Mouse (Mus musculus): ENCODE measurements around the gene Abca2. TPM values are rescaled to one million over a fixed set of nuclear protein-coding genes. Genes with fewer than 3 reads are reported as not detected.
"Not testable (repeated sequence)": the region's sequence is repeated elsewhere in the genome, so short reads cannot be mapped to it uniquely, and the experiment has no call there.

The Abca2 gene
- polyA plus RNA-seq, 1 experiment from 2014 or later = 5.9 TPM

GRCm38 (mm10) chr2:25402377-25402971, 26.0 kb upstream of the Abca2 start:
- ATAC-seq (ENCODE audit: insufficient number of reproducible peaks, low FRiP score, low TSS enrichment, low read depth) = 0 out of 2 replicates have a peak, but pooled peaks have one; percentile 5
- Histone ChIP-seq H3K9me3 (no peaks in the 10 kb centered on the region), H3K4me3 (peak overlapping the region; percentile 64), H3K36me3 (no peaks in the 10 kb centered on the region), H3K4me1 (peaks cover 21% of the 10 kb centered on the region), H3K9ac (no peak overlapping the region), H3K27ac (no peak overlapping the region), H3K27me3 (peaks cover 96% of the 10 kb centered on the region), H3K4me2 (peak overlapping the region; percentile 82)
- under 1% methylated on average over 13 of the region's 13 CpGs for WGBS

- WGBS = 1% methylated on average over 53 of the region's 54 CpGs
- H3K4me2 ChIP-seq = peak overlapping the region; percentile 82
- H3K27me3 ChIP-seq = peaks cover 93% of the 10 kb centered on the region
- H3K27ac ChIP-seq = no peak overlapping the region
- peak overlapping the region; percentile 55 for H3K9ac ChIP-seq
- H3K4me1 ChIP-seq = peaks cover 21% of the 10 kb centered on the region
- H3K9me3 ChIP-seq = no peaks in the 10 kb centered on the region
- no peaks in the 10 kb centered on the region for H3K36me3 ChIP-seq
- ATAC-seq (ENCODE audit: insufficient number of reproducible peaks, low FRiP score, low TSS enrichment, low read depth) = 0 out of 2 replicates have a peak, but pooled peaks have one; percentile 25
- H3K4me3 ChIP-seq = peak overlapping the region; percentile 64
Measured at GRCm38 (mm10) chr2:25402972-25403601, 25.4 kb upstream of the Abca2 start.

GRCm38 (mm10) chr2:25403994-25404393, 24.5 kb upstream of the Abca2 start:
- Histone ChIP-seq H3K4me3 (peak overlapping the region; percentile 64; the same call in 1 of the 2 replicates), H3K36me3 (0 out of 2 replicates have a peak, but pooled peaks cover 6% of the 10 kb centered on the region), H3K9ac (no peak overlapping the region), H3K4me2 (peak overlapping the region; percentile 82; the same call in 1 of the 2 replicates), H3K27ac (no peak overlapping the region), H3K27me3 (peaks cover 88% of the 10 kb centered on the region), H3K9me3 (no peaks in the 10 kb centered on the region), H3K4me1 (peaks cover 21% of the 10 kb centered on the region)
- no peak for ATAC-seq (ENCODE audit: insufficient number of reproducible peaks, low FRiP score, low TSS enrichment, low read depth)
- WGBS = 78% methylated on average over 4 of the region's 4 CpGs

- H3K27me3 ChIP-seq = peaks cover 43% of the 10 kb centered on the region
- ATAC-seq (ENCODE audit: insufficient number of reproducible peaks, low FRiP score, low TSS enrichment, low read depth) = no peak
- H3K27ac ChIP-seq = no peak overlapping the region
- no peaks in the 10 kb centered on the region for H3K9me3 ChIP-seq
- H3K4me2 ChIP-seq = no peak overlapping the region
- H3K4me1 ChIP-seq = no peaks in the 10 kb centered on the region
- 81% methylated on average over 10 of the region's 10 CpGs for WGBS
- no peak overlapping the region for H3K4me3 ChIP-seq
- peaks cover 12% of the 10 kb centered on the region; the same call in 1 of the 2 replicates for H3K36me3 ChIP-seq
- no peak overlapping the region for H3K9ac ChIP-seq
Measured at GRCm38 (mm10) chr2:25408908-25409307, 19.6 kb upstream of the Abca2 start.

- peaks cover 12% of the 10 kb centered on the region; the same call in 1 of the 2 replicates for H3K36me3 ChIP-seq
- not testable (repeated sequence) for H3K27ac ChIP-seq; ATAC-seq (ENCODE audit: insufficient number of reproducible peaks, low FRiP score, low TSS enrichment, low read depth); H3K27me3 ChIP-seq; H3K4me1 ChIP-seq; H3K4me3 ChIP-seq; H3K4me2 ChIP-seq; H3K9me3 ChIP-seq; H3K9ac ChIP-seq
Measured at GRCm38 (mm10) chr2:25413436-25413835, 15.1 kb upstream of the Abca2 start.

- Histone ChIP-seq H3K27me3 (0 out of 2 replicates have a peak, but pooled peaks cover 3% of the 10 kb centered on the region), H3K27ac (no peak overlapping the region), H3K9ac (no peak overlapping the region), H3K4me3 (no peak overlapping the region), H3K4me1 (no peaks in the 10 kb centered on the region), H3K9me3 (no peaks in the 10 kb centered on the region), H3K4me2 (no peak overlapping the region), H3K36me3 (no peaks in the 10 kb centered on the region)
- no peak for ATAC-seq (ENCODE audit: insufficient number of reproducible peaks, low FRiP score, low TSS enrichment, low read depth)
- WGBS = 34% methylated on average over 3 of the region's 3 CpGs
Measured at GRCm38 (mm10) chr2:25417426-25417825, 11.1 kb upstream of the Abca2 start.

- ATAC-seq (ENCODE audit: insufficient number of reproducible peaks, low FRiP score, low TSS enrichment, low read depth) = no peak
- no peaks in the 10 kb centered on the region for H3K4me1 ChIP-seq
- no peak overlapping the region for H3K4me3 ChIP-seq
- no peak overlapping the region for H3K4me2 ChIP-seq
- peaks cover 43% of the 10 kb centered on the region for H3K27me3 ChIP-seq
- H3K9me3 ChIP-seq = no peaks in the 10 kb centered on the region
- H3K27ac ChIP-seq = no peak overlapping the region
- H3K9ac ChIP-seq = no peak overlapping the region
- 19% methylated on average over 3 of the region's 3 CpGs for WGBS
- H3K36me3 ChIP-seq = no peaks in the 10 kb centered on the region
Measured at GRCm38 (mm10) chr2:25421896-25422295, 6.6 kb upstream of the Abca2 start.

- Histone ChIP-seq H3K4me2 (no peak within 1 kb of the TSS), H3K9me3 (no peaks in the 10 kb centered on the region), H3K9ac (no peak within 1 kb of the TSS), H3K36me3 (no peaks in the 10 kb centered on the region), H3K4me3 (no peak within 1 kb of the TSS), H3K27ac (no peak within 1 kb of the TSS), H3K4me1 (no peaks in the 10 kb centered on the region), H3K27me3 (peaks cover 43% of the 10 kb centered on the region)
- 62% methylated on average over 17 of the region's 17 CpGs for WGBS
- no peak for ATAC-seq (ENCODE audit: insufficient number of reproducible peaks, low FRiP score, low TSS enrichment, low read depth)
Measured at GRCm38 (mm10) chr2:25422587-25423410, 5.7 kb upstream of the Abca2 start, which contains the start of gene Fut7. Gene Fut7, plus strand, starts transcription at chr2:25423267.

- H3K4me1 ChIP-seq = no peaks in the 10 kb centered on the region
- no peak overlapping the region for H3K4me3 ChIP-seq
- H3K27ac ChIP-seq = no peak overlapping the region
- no peak for ATAC-seq (ENCODE audit: insufficient number of reproducible peaks, low FRiP score, low TSS enrichment, low read depth)
- H3K36me3 ChIP-seq = no peaks in the 10 kb centered on the region
- 53% methylated on average over 1 of the region's 1 CpGs for WGBS
- H3K27me3 ChIP-seq = peaks cover 43% of the 10 kb centered on the region
- no peaks in the 10 kb centered on the region for H3K9me3 ChIP-seq
- no peak overlapping the region for H3K4me2 ChIP-seq
- no peak overlapping the region for H3K9ac ChIP-seq
Measured at GRCm38 (mm10) chr2:25423626-25424025, 4.9 kb upstream of the Abca2 start.

GRCm38 (mm10) chr2:25425481-25425880, 3.0 kb upstream of the Abca2 start:
- no peak overlapping the region for H3K4me2 ChIP-seq
- H3K27ac ChIP-seq = no peak overlapping the region
- H3K9me3 ChIP-seq = no peaks in the 10 kb centered on the region
- no peaks in the 10 kb centered on the region for H3K36me3 ChIP-seq
- H3K9ac ChIP-seq = no peak overlapping the region
- H3K27me3 ChIP-seq = peaks cover 53% of the 10 kb centered on the region
- no peak overlapping the region for H3K4me3 ChIP-seq
- WGBS = 45% methylated on average over 27 of the region's 27 CpGs
- H3K4me1 ChIP-seq = peaks cover 12% of the 10 kb centered on the region
- ATAC-seq (ENCODE audit: insufficient number of reproducible peaks, low FRiP score, low TSS enrichment, low read depth) = no peak

- no peaks in the 10 kb centered on the region for H3K36me3 ChIP-seq
- no peak overlapping the region for H3K9ac ChIP-seq
- H3K9me3 ChIP-seq = no peaks in the 10 kb centered on the region
- no peak for ATAC-seq (ENCODE audit: insufficient number of reproducible peaks, low FRiP score, low TSS enrichment, low read depth)
- peaks cover 54% of the 10 kb centered on the region for H3K27me3 ChIP-seq
- WGBS = 30% methylated on average over 5 of the region's 5 CpGs
- H3K27ac ChIP-seq = no peak overlapping the region
- no peak overlapping the region for H3K4me3 ChIP-seq
- H3K4me2 ChIP-seq = no peak overlapping the region
- H3K4me1 ChIP-seq = peaks cover 12% of the 10 kb centered on the region
Measured at GRCm38 (mm10) chr2:25426721-25427191, 1.7 kb upstream of the Abca2 start.

GRCm38 (mm10) chr2:25427256-25427655, 1.2 kb upstream of the Abca2 start:
- Histone ChIP-seq H3K4me1 (peaks cover 12% of the 10 kb centered on the region), H3K27me3 (peaks cover 54% of the 10 kb centered on the region), H3K27ac (no peak overlapping the region), H3K9ac (no peak overlapping the region), H3K4me2 (no peak overlapping the region), H3K9me3 (no peaks in the 10 kb centered on the region), H3K36me3 (no peaks in the 10 kb centered on the region), H3K4me3 (no peak overlapping the region)
- ATAC-seq (ENCODE audit: insufficient number of reproducible peaks, low FRiP score, low TSS enrichment, low read depth) = no peak
- 88% methylated on average over 5 of the region's 5 CpGs for WGBS
